Mouse (Mus musculus): ENCODE results near the gene Ptgdr. TPM values are rescaled to one million over a fixed set of nuclear protein-coding genes. Genes with fewer than 3 reads are reported as not detected.

The Ptgdr gene
- polyA plus RNA-seq (2012; rRNA removed): 0.83 and 1.0 TPM in 2 replicates

DNA sequence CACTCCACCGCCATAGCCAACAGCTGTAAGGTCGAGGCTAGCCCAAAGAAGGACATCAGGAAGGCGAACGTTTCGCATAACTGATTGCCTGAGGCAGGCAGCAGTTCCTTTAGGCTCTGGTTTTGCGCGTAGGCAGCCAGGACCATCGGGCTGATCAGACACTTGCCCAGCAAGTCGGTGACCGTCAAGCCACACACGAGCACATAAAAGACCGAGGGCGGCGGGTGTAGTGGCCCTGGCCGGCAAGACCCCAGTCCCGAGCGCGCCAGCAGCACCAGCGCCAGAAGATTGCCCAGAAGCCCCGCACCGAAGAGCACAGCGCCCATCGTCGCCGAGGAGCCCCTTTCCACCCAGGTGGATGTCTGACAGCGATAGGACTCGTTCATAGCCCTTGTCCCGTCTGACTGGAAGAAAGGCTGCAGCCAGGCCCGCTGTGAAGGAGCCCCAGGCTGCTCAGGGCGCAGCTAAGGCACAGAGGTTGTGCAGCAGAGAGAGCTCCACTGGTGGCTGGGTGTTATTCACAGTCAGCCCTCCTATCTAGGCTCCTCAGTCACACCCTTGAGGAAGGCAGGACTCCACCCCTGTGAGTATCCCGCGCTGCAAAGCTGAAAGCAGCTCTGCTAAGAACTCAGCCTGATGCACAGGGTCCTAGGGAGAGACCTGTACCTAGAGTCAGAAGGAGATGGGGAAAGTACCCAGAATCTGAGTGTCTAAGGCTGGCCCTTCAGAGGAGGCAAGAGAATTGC is at the start of gene Ptgdr:
Gene Ptgdr, minus strand, starts transcription at position 508 of the 746 bp plus-strand sequence.

Other genes starting within 250 kb of the Ptgdr start
- gene Gm5624, start 231.4 kb downstream of the Ptgdr start, polyA plus RNA-seq (2012; rRNA removed): not detected in 2 replicates
- gene Gm8257, start 152.9 kb downstream of the Ptgdr start, polyA plus RNA-seq (2012; rRNA removed): not detected in 2 replicates
- not detected in 2 replicates for gene Gm8267, start 109.0 kb downstream of the Ptgdr start, polyA plus RNA-seq (2012; rRNA removed)
- 0.73 and 0.94 TPM in 2 replicates for gene Ptger2, start 128.8 kb upstream of the Ptgdr start, polyA plus RNA-seq (2012; rRNA removed)

Measured in central nervous system, embryonic 18 days (tissue).